Mouse (Mus musculus) liver, postnatal 0 days (tissue): ENCODE data around the gene Casp8. TPM values are rescaled to one million over a fixed set of nuclear protein-coding genes. Genes with fewer than 3 reads are reported as not detected.
"Not testable (repeated sequence)": the region's sequence is repeated elsewhere in the genome, so short reads cannot be mapped to it uniquely, and the experiment has no call there.

Source experiments
- ATAC-seq: fragments of 200-750 bp; cut with Nextera tagmentation; 2 replicates; pipeline ENCODE4 v1.8.0; 2017; ENCODE audit warnings: mild to moderate bottlenecking, moderate library complexity
- DNase-seq: peaks from one replicate; pipeline ENCODE4 v3.0.0-alpha.2; 2016
- H3K27ac ChIP-seq: fragments of 300-500 bp; sonication (generic); 2 replicates; pipeline ENCODE4 v1.5.1; 2014; ENCODE audit warnings: antibody characterized with exemption, moderate library complexity, mild to moderate bottlenecking, low read depth
- H3K27me3 ChIP-seq: fragments of 300-500 bp; sonication (generic); 2 replicates; pipeline ENCODE4 v1.6.1; 2014; ENCODE audit warnings: low read length, control low read depth, mixed read lengths; ENCODE audit not compliant: insufficient read depth
- H3K36me3 ChIP-seq: fragments of 300-500 bp; sonication (generic); replicated peaks from 2 replicates; pipeline ENCODE4 v1.6.1; 2014; ENCODE audit warnings: mild to moderate bottlenecking, control low read depth, low read length, moderate library complexity, mixed read lengths; ENCODE audit not compliant: insufficient read depth
- H3K4me1 ChIP-seq: fragments of 300-500 bp; sonication (generic); 2 replicates; pipeline ENCODE4 v1.6.1; 2014; ENCODE audit warnings: antibody characterized with exemption, mild to moderate bottlenecking, control low read depth; ENCODE audit not compliant: insufficient read depth
- H3K4me2 ChIP-seq: fragments of 300-500 bp; sonication (generic); 2 replicates; pipeline ENCODE4 v1.6.1; 2014; ENCODE audit warnings: low read depth, mild to moderate bottlenecking, low read length, moderate library complexity, mixed read lengths
- H3K4me3 ChIP-seq: fragments of 300-500 bp; sonication (generic); 2 replicates; pipeline ENCODE4 v1.5.1; 2014; ENCODE audit warnings: low read depth, low read length
- H3K9ac ChIP-seq: fragments of 300-500 bp; sonication (generic); replicated peaks from 2 replicates; pipeline ENCODE4 v1.6.1; 2014; ENCODE audit warnings: mild to moderate bottlenecking, moderate library complexity
- H3K9me3 ChIP-seq: fragments of 300-500 bp; sonication (generic); 2 replicates; pipeline ENCODE4 v1.6.1; 2016; ENCODE audit warnings: mild to moderate bottlenecking, control low read depth, low read length, mixed read lengths
- CTCF ChIP-seq: sonication (generic); IDR thresholded peaks from 2 replicates; pipeline ENCODE4 v1.5.1; 2016; ENCODE audit warnings: antibody characterized with exemption, low read depth
- EP300 ChIP-seq: IDR thresholded peaks from 2 replicates; pipeline ENCODE4 v1.6.1; 2016; ENCODE audit warnings: antibody characterized with exemption, low read depth, mild to moderate bottlenecking
- WGBS: fragments of 180-500 bp; shearing (Covaris S2); extraction: QIAGEN DNeasy Blood & Tissue Kit; methylation state at CpG from one replicate; pipeline ENCODE4 v1.1.7; 2014; ENCODE audit not compliant: insufficient replicate concordance; 5-methylcytosine and 5-hydroxymethylcytosine counted together
- polyA plus RNA-seq: library from polyadenylated mRNA; unstranded; fragments of >200 nt; fragmentation: Nextera tagmentation; extraction: Ambion mirVana; gene quantifications from 2 replicates; pipeline ENCODE4 v1.2.1, GENCODE M21; 2015

Gene Casp8
- polyA plus RNA-seq, 1 experiment from 2014 or later: 21.6 TPM

- peak overlapping the region; percentile 28; the same call in 1 of the 2 replicates for H3K9ac ChIP-seq
- ATAC-seq (no peak), DNase-seq (no peak)
- H3K4me1 ChIP-seq: no peaks in the 10 kb centered on the region; the same call in 1 of the 2 replicates
- peaks cover 12% of the 10 kb centered on the region for H3K36me3 ChIP-seq
- peaks cover 2% of the 10 kb centered on the region; the same call in 1 of the 2 replicates for H3K9me3 ChIP-seq
- 78% methylated on average over 6 of the region's 6 CpGs for WGBS
- TF ChIP-seq CTCF (no peak), EP300 (no peak)
- peak overlapping the region; percentile 80; the same call in 1 of the 2 replicates for H3K27ac ChIP-seq
- no peaks in the 10 kb centered on the region for H3K27me3 ChIP-seq
- peak overlapping the region; percentile 52 for H3K4me2 ChIP-seq
- peak overlapping the region; percentile 33; the same call in 1 of the 2 replicates for H3K4me3 ChIP-seq
These were observed 8.4 kb downstream of the Casp8 start for GRCm38 (mm10) chr1:58803531-58803930.

- no peak for ATAC-seq
These were observed 11.5 kb downstream of the Casp8 start for GRCm38 (mm10) chr1:58806651-58807050.

GRCm38 (mm10) chr1:58826319-58826718, 31.1 kb downstream of the Casp8 start:
- Histone ChIP-seq H3K4me2 (no peak overlapping the region), H3K9me3 (no peaks in the 10 kb centered on the region), H3K4me3 (no peak overlapping the region), H3K27me3 (no peaks in the 10 kb centered on the region), H3K4me1 (no peaks in the 10 kb centered on the region), H3K36me3 (peaks cover 56% of the 10 kb centered on the region), H3K9ac (no peak overlapping the region), H3K27ac (no peak overlapping the region)
- TF ChIP-seq CTCF (no peak), EP300 (no peak)
- 82% methylated on average over 3 of the region's 3 CpGs for WGBS
- no peak for ATAC-seq
- no peak for DNase-seq

More at GRCm38 (mm10) chr1:58806651-58807050, 11.5 kb downstream of the Casp8 start:
- no peaks in the 10 kb centered on the region; the same call in 1 of the 2 replicates for H3K4me1 ChIP-seq
- TF ChIP-seq EP300 (no peak), CTCF (no peak)
- DNase-seq: no peak
- no peak overlapping the region for H3K9ac ChIP-seq
- peaks cover 3% of the 10 kb centered on the region; the same call in 1 of the 2 replicates for H3K9me3 ChIP-seq
- no peak overlapping the region for H3K27ac ChIP-seq
- H3K27me3 ChIP-seq: no peaks in the 10 kb centered on the region
- 67% methylated on average over 3 of the region's 3 CpGs for WGBS
- peaks cover 9% of the 10 kb centered on the region for H3K36me3 ChIP-seq
- no peak overlapping the region for H3K4me3 ChIP-seq
- no peak overlapping the region for H3K4me2 ChIP-seq

GRCm38 (mm10) chr1:58830741-58831140, 35.6 kb downstream of the Casp8 start:
- WGBS: 85% methylated on average over 5 of the region's 5 CpGs
- H3K27ac ChIP-seq: no peak overlapping the region
- H3K4me3 ChIP-seq: no peak overlapping the region
- H3K9ac ChIP-seq: no peak overlapping the region
- peaks cover 68% of the 10 kb centered on the region for H3K36me3 ChIP-seq
- DNase-seq (no peak), ATAC-seq (no peak)
- H3K4me2 ChIP-seq: no peak overlapping the region
- no peak for TF ChIP-seq EP300
- no peak for TF ChIP-seq CTCF
- H3K9me3 ChIP-seq: no peaks in the 10 kb centered on the region
- H3K27me3 ChIP-seq: no peaks in the 10 kb centered on the region
- H3K4me1 ChIP-seq: no peaks in the 10 kb centered on the region

- H3K36me3 ChIP-seq: peaks cover 54% of the 10 kb centered on the region
- TF ChIP-seq EP300: no peak
- no peak for TF ChIP-seq CTCF
- 54% methylated on average over 2 of the region's 2 CpGs for WGBS
These were observed 37.0 kb downstream of the Casp8 start for GRCm38 (mm10) chr1:58832198-58832597.

GRCm38 (mm10) chr1:58856811-58857210, 61.6 kb downstream of the Casp8 start:
- WGBS: 60% methylated on average over 3 of the region's 3 CpGs
- not testable (repeated sequence) for H3K27me3 ChIP-seq, H3K27ac ChIP-seq, H3K9me3 ChIP-seq, H3K4me1 ChIP-seq, H3K36me3 ChIP-seq, H3K9ac ChIP-seq, H3K4me2 ChIP-seq, H3K4me3 ChIP-seq, DNase-seq, ATAC-seq

More at GRCm38 (mm10) chr1:58832198-58832597, 37.0 kb downstream of the Casp8 start:
- Histone ChIP-seq H3K9me3 (no peaks in the 10 kb centered on the region), H3K4me2 (no peak overlapping the region), H3K27ac (no peak overlapping the region), H3K27me3 (no peaks in the 10 kb centered on the region), H3K4me1 (no peaks in the 10 kb centered on the region), H3K4me3 (no peak overlapping the region), H3K9ac (no peak overlapping the region)
- no peak for ATAC-seq
- DNase-seq: no peak

GRCm38 (mm10) chr1:58859131-58859530, 64.0 kb downstream of the Casp8 start:
- H3K27me3 ChIP-seq, H3K4me3 ChIP-seq, H3K9me3 ChIP-seq, H3K4me2 ChIP-seq, H3K36me3 ChIP-seq, H3K4me1 ChIP-seq, ATAC-seq, DNase-seq, H3K9ac ChIP-seq, H3K27ac ChIP-seq: not testable (repeated sequence)
- 73% methylated on average over 4 of the region's 4 CpGs for WGBS

- H3K4me3 ChIP-seq, H3K9ac ChIP-seq, DNase-seq, H3K27ac ChIP-seq, ATAC-seq, H3K4me1 ChIP-seq, H3K4me2 ChIP-seq, H3K36me3 ChIP-seq, H3K9me3 ChIP-seq, H3K27me3 ChIP-seq: not testable (repeated sequence)
- WGBS: 75% methylated on average over 13 of the region's 13 CpGs
These were observed 64.7 kb downstream of the Casp8 start for GRCm38 (mm10) chr1:58859738-58860365.

- not testable (repeated sequence) for H3K4me2 ChIP-seq, H3K9me3 ChIP-seq, DNase-seq, H3K27ac ChIP-seq, ATAC-seq, H3K4me1 ChIP-seq, H3K4me3 ChIP-seq, H3K36me3 ChIP-seq, H3K27me3 ChIP-seq, H3K9ac ChIP-seq
- WGBS: 47% methylated on average over 3 of the region's 3 CpGs
These were observed 65.4 kb downstream of the Casp8 start for GRCm38 (mm10) chr1:58860586-58860985.
